10 mouse cellular contexts compared by ENCODE assay signal in the genomic region with DNA sequence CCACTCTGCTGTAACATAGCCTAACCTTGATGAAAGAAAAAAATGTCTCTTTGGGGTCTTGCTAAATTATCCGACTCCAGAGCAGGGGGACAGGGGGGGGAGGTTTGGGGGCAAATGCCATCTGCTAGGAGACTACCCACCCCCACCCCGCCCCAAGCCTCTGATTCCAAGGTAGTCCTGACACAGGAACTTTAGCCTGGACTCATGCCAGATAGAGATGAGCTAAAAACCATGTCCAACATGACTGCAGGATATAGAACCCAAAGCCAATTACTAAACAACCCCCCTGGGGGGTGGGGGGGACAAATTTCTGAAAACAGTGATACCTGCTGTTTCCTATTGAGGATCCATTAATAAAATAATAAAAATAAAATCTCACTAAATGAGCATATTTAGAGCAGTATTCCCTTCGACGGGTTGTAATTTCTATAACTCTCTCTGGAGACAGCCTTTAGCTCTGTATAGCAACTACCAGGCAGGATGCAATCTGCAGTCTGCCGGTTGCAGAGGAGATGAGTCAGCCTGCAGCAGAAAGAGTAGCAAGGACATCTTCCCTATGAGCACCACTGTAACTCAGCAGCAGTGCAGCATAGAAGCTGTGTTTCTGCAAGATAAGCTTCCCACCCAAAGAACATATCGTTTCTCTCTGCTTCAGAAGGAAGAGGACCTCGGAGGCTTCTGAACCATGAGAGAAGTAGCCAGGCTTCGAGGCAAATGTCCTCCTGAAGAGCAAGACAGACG. TPM values are rescaled to one million over a fixed set of nuclear protein-coding genes. Genes with fewer than 3 reads are reported as not detected.
DNase-seq lines count a peak whose midpoint lies in the region; ATAC-seq and TF ChIP-seq lines count a peak whose summit lies in the region.
"Had no signal": no experiment of that assay in that cellular context is flagged by ENCODE, and none has a peak within 500 bp of the region (broad histone marks: within the 10 kb centered on the region; RNA-seq: fewer than 3 reads in every experiment).

No protein-coding gene starts in this region.

- peak; percentile 79 for ATAC-seq in frontal cortex, adult (ENCODE audit: low TSS enrichment)
- 0 out of 2 replicates have a peak, but pooled peaks have one; percentile 7 for ATAC-seq in midbrain, embryonic 12.5 days (ENCODE audit: low FRiP score, low read depth)
- no peak for ATAC-seq in midbrain, embryonic 11.5 days (ENCODE audit: low FRiP score)
- ATAC-seq in hindbrain, embryonic 16.5 days = peak; percentile 29; the same call in 1 of the 2 replicates
- ATAC-seq in neural tube, embryonic 14.5 days (ENCODE audit: low read depth) = no peak; the same call in 1 of the 2 replicates
- ATAC-seq in lung, postnatal 0 days = no peak

- no peaks in the 10 kb centered on the region for H3K9me3 ChIP-seq in midbrain, embryonic 12.5 days
- H3K9me3 ChIP-seq in midbrain, embryonic 11.5 days (ENCODE audit: control insufficient read depth, low read length) = no peaks in the 10 kb centered on the region
- no peaks in the 10 kb centered on the region for H3K9me3 ChIP-seq in hindbrain, embryonic 16.5 days (ENCODE audit: control insufficient read depth, low read length)
- no peaks in the 10 kb centered on the region for H3K9me3 ChIP-seq in neural tube, embryonic 14.5 days (ENCODE audit: control insufficient read depth, low read length)
- no peaks in the 10 kb centered on the region for H3K9me3 ChIP-seq in lung, postnatal 0 days (ENCODE audit: low read length)

- no peak overlapping the region for H3K9ac ChIP-seq in midbrain, embryonic 12.5 days (replicated peaks)
- no peak overlapping the region for H3K9ac ChIP-seq in midbrain, embryonic 11.5 days (ENCODE audit: low read length)
- H3K9ac ChIP-seq in hindbrain, embryonic 16.5 days (ENCODE audit: low read depth, low read length) = no peak overlapping the region
- H3K9ac ChIP-seq in neural tube, embryonic 14.5 days (replicated peaks; ENCODE audit: low read depth, low read length) = no peak overlapping the region
- H3K9ac ChIP-seq in lung, postnatal 0 days (replicated peaks; ENCODE audit: low read depth) = no peak overlapping the region

- H3K4me2 ChIP-seq in midbrain, embryonic 12.5 days (replicated peaks) = no peak overlapping the region
- no peak overlapping the region for H3K4me2 ChIP-seq in midbrain, embryonic 11.5 days
- H3K4me2 ChIP-seq in hindbrain, embryonic 16.5 days (ENCODE audit: low read length) = no peak overlapping the region
- no peak overlapping the region for H3K4me2 ChIP-seq in neural tube, embryonic 14.5 days (ENCODE audit: low read depth, low read length)
- no peak overlapping the region for H3K4me2 ChIP-seq in lung, postnatal 0 days (replicated peaks; ENCODE audit: low read depth, low read length)

- no peak for TF ChIP-seq CTCF in lung, postnatal 0 days (IDR thresholded peaks at IDR 0.05)

- TF ChIP-seq EP300 in lung, postnatal 0 days (IDR thresholded peaks at IDR 0.05) = no peak

- 76% methylated on average over 9 of the region's 9 CpGs for WGBS in midbrain, embryonic 12.5 days
- WGBS in midbrain, embryonic 11.5 days = 74% methylated on average over 9 of the region's 9 CpGs
- WGBS in hindbrain, embryonic 16.5 days = 63% methylated on average over 9 of the region's 9 CpGs
- 60% methylated on average over 9 of the region's 9 CpGs for WGBS in neural tube, embryonic 14.5 days
- WGBS in lung, postnatal 0 days = 63% methylated on average over 9 of the region's 9 CpGs

- no peaks in the 10 kb centered on the region for H3K27me3 ChIP-seq in midbrain, embryonic 12.5 days
- H3K27me3 ChIP-seq in midbrain, embryonic 11.5 days (ENCODE audit: control insufficient read depth, insufficient read depth, low read length) = no peaks in the 10 kb centered on the region
- no peaks in the 10 kb centered on the region for H3K27me3 ChIP-seq in hindbrain, embryonic 16.5 days (replicated peaks; ENCODE audit: control insufficient read depth, insufficient read depth, low read length)
- H3K27me3 ChIP-seq in neural tube, embryonic 14.5 days (ENCODE audit: control insufficient read depth, insufficient read depth, low read length) = no peaks in the 10 kb centered on the region
- no peaks in the 10 kb centered on the region for H3K27me3 ChIP-seq in lung, postnatal 0 days (replicated peaks; ENCODE audit: insufficient read depth, low read length)

- no peaks in the 10 kb centered on the region for H3K36me3 ChIP-seq in midbrain, embryonic 12.5 days
- no peaks in the 10 kb centered on the region for H3K36me3 ChIP-seq in midbrain, embryonic 11.5 days (ENCODE audit: control insufficient read depth, insufficient read depth, low read length)
- H3K36me3 ChIP-seq in hindbrain, embryonic 16.5 days (ENCODE audit: control insufficient read depth, insufficient read depth, low read length) = no peaks in the 10 kb centered on the region
- no peaks in the 10 kb centered on the region for H3K36me3 ChIP-seq in neural tube, embryonic 14.5 days (ENCODE audit: control insufficient read depth, insufficient read depth, low read length)
- no peaks in the 10 kb centered on the region for H3K36me3 ChIP-seq in lung, postnatal 0 days (ENCODE audit: insufficient read depth, low read length)

- H3K4me1 ChIP-seq in midbrain, embryonic 12.5 days = peaks cover 5% of the 10 kb centered on the region; the same call in 1 of the 2 replicates
- peaks cover under 1% of the 10 kb centered on the region; the same call in 1 of the 2 replicates for H3K4me1 ChIP-seq in midbrain, embryonic 11.5 days (ENCODE audit: control insufficient read depth, insufficient read depth, low read length)
- peaks cover 11% of the 10 kb centered on the region for H3K4me1 ChIP-seq in hindbrain, embryonic 16.5 days (ENCODE audit: control insufficient read depth, insufficient read depth, low read depth, low read length)
- H3K4me1 ChIP-seq in neural tube, embryonic 14.5 days (ENCODE audit: control insufficient read depth, insufficient read depth, low read length) = peaks cover 13% of the 10 kb centered on the region; the same call in 1 of the 2 replicates
- no peaks in the 10 kb centered on the region for H3K4me1 ChIP-seq in lung, postnatal 0 days (ENCODE audit: insufficient read depth, low read depth, low read length)

- H3K27ac ChIP-seq in midbrain, embryonic 12.5 days (replicated peaks) = 0 out of 2 replicates have a peak overlapping the region, but pooled peaks have one; percentile 15
- H3K27ac ChIP-seq in midbrain, embryonic 11.5 days (ENCODE audit: low read depth, low read length) = no peak overlapping the region
- H3K27ac ChIP-seq in hindbrain, embryonic 16.5 days (ENCODE audit: low read depth, low read length) = 0 out of 2 replicates have a peak overlapping the region, but pooled peaks have one; percentile 35
- H3K27ac ChIP-seq in neural tube, embryonic 14.5 days (ENCODE audit: low read depth, low read length) = 0 out of 2 replicates have a peak overlapping the region, but pooled peaks have one; percentile 39
- no peak overlapping the region for H3K27ac ChIP-seq in lung, postnatal 0 days (ENCODE audit: low read length)

- no peak for DNase-seq in frontal cortex, postnatal 14 days (ENCODE audit: low spot score in 2 of 2)
- no peak for DNase-seq in midbrain, embryonic 11.5 days (ENCODE audit: low spot score, missing footprints)
- DNase-seq in lung, postnatal 25 days (ENCODE audit: low spot score) = no peak
- no peak for DNase-seq in lung, postnatal 0 days (ENCODE audit: low spot score)
- DNase-seq: lung, postnatal 10 days had no signal

- no peak overlapping the region for H3K4me3 ChIP-seq in midbrain, embryonic 12.5 days
- no peak overlapping the region for H3K4me3 ChIP-seq in midbrain, embryonic 11.5 days (ENCODE audit: low read depth, low read length)
- no peak overlapping the region for H3K4me3 ChIP-seq in hindbrain, embryonic 16.5 days (ENCODE audit: low read length)
- no peak overlapping the region for H3K4me3 ChIP-seq in neural tube, embryonic 14.5 days (ENCODE audit: low read depth, low read length)
- H3K4me3 ChIP-seq in lung, postnatal 0 days (ENCODE audit: low read depth, low read length) = no peak overlapping the region

RNA-seq across cellular contexts. Expression of gene Tbx19, which starts 55.1 kb away (rescaled TPM):
- polyA plus RNA-seq in midbrain, embryonic 12.5 days (2016; fragmentation: Nextera tagmentation; extraction: Ambion mirVana) = not detected in 2 replicates
- polyA plus RNA-seq in midbrain, embryonic 11.5 days (2014; fragmentation: Nextera tagmentation; extraction: Ambion mirVana) = not detected in 2 replicates
- not detected in 2 replicates for polyA plus RNA-seq in hindbrain, embryonic 16.5 days (2015; fragmentation: Nextera tagmentation; extraction: Ambion mirVana)
- polyA plus RNA-seq in neural tube, embryonic 14.5 days (2014; fragmentation: Nextera tagmentation; extraction: Ambion mirVana) = not detected in 2 replicates
- not detected in 2 replicates for polyA plus RNA-seq in lung, postnatal 0 days (2015; fragmentation: Nextera tagmentation; extraction: Ambion mirVana)
- polyA plus RNA-seq: C2C12 had no signal

Comparison
In these comparisons a context has a peak if more than half of its experiments do, and no peak if none do; other contexts are left out.
1. ATAC-seq: peak in frontal cortex, adult (single experiment), midbrain, embryonic 12.5 days (single experiment) and hindbrain, embryonic 16.5 days (single experiment); none in midbrain, embryonic 11.5 days (single experiment), neural tube, embryonic 14.5 days (single experiment) and lung, postnatal 0 days (single experiment).
2. H3K27ac ChIP-seq: peak in midbrain, embryonic 12.5 days (single experiment), hindbrain, embryonic 16.5 days (single experiment) and neural tube, embryonic 14.5 days (single experiment); none in midbrain, embryonic 11.5 days (single experiment) and lung, postnatal 0 days (single experiment).